Mouse (Mus musculus): ENCODE results near the gene Olfr9.
"Not testable (repeated sequence)": the region's sequence is repeated elsewhere in the genome, so short reads cannot be mapped to it uniquely, and the experiment has no call there.

Olfr9 gene

GRCm38 (mm10) chr10:128989131-128989530 is at the start of gene Olfr9:
TSS of gene Olfr9 (plus strand) at chr10:128989431.
- DNase-seq (ENCODE audit: low spot score in 2 of 2): not testable (repeated sequence)

- DNase-seq (ENCODE audit: low spot score in 2 of 2): no peak
Observed at GRCm38 (mm10) chr10:128940475-128941061, 48.7 kb upstream of the Olfr9 start.

DNA sequence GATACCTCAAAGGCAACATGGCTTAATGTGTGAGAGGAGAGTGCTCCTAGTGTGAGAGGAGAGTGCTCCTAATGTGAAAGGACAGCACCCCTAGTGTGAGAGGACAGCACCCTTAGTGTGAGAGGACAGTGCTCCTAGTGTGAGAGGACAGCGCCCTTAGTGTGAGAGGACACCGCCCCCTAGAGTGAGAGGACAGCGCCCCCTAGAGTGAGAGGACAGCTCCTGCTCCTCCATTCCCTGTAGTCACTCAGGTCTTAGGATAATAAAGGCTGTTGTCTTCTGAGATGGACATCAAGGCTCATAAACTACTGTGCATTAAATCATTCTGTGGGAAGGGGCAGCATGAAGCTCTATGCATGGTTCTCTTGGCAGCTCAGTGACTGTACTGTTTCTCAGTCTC is 43.6 kb upstream of the Olfr9 start:
- no peak for DNase-seq (ENCODE audit: low spot score in 2 of 2)

GRCm38 (mm10) chr10:128947496-128947895 is 41.7 kb upstream of the Olfr9 start:
- DNase-seq (ENCODE audit: low spot score in 2 of 2): no peak

DNA sequence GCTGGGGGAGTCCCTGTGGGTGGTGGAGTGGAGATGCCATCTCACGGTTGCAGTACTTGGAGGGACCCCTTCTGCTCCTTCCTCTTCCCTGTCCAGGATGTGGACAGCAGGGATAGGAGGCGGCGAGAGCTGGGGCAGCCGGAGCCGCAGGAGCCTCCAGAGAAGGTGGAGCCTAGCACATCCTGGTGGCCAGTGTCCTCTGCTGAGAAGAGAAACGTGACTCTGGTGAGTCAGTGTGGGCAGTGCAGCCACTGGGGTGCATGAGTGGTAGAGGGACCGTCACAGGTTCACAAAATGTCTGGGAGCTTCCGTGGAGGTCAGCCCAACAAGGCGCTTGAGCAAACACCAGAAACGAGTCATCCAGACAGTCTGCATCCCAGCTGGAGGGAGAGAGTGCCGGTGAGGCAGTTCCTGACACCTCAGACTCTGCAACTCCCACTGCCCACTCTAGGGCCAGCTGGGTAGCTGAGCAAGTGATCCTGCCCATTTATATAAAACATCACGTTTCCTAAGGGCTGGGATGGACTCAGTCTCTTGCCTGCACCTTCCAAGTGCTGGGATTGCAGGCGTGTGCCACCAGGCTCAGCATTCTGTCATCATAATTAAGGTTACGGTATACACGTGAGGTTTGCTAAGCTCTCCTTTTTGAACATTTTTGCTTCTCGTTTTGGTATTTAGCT is 38.9 kb upstream of the Olfr9 start:
- no peak for DNase-seq (ENCODE audit: low spot score in 2 of 2)

GRCm38 (mm10) chr10:128958340-128958739 is 30.9 kb upstream of the Olfr9 start:
- DNase-seq (ENCODE audit: low spot score in 2 of 2): no peak

- no peak for DNase-seq (ENCODE audit: low spot score in 2 of 2)
Observed at GRCm38 (mm10) chr10:128960142-128960541, 29.1 kb upstream of the Olfr9 start.

DNA sequence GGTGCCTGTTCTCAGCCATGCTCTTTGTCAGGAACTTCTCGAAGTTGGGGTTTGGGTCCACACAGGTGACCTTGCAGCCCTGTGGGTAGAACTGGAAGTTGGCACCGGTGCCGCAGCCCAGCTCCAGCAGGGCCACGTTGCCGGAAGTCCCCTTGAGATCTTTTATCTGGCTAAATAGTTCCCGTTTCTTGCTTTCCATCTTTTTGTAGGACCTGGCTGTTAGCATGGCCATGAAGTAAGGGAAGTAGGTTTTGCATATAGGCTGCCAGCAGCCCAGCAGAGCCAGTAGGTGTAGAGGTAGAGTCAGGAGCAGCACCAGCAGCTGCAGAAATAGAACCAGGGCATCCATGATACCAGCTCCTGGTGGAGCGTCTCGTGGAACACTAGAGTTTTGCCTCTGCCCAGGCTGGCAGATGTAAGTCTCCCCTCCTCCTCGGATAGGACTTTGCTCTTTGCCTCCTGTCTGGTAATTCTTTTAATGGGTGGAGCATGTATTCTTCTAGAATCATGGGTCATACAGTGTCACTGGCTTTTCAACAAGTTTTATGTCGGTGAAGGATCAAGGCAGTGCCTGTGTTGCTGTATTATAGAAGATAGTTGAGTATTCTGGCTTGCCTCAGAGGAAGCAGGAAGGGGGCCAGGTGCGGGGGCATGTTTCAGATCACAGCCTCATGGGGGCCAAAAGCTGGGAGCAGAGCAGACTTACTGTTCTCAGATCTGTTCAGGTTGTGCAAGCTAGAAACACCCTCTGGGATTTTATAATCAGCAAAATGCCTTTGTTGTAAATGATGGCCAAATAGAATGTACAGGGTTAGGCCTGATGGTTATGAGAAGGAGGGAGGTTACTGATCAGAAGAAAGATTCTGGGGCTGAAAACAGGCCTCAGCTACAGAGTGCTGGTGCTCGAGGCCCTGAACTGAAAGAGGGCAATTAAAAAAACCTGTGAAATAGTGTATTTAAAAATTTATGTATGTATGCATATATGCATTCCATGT is 28.3 kb upstream of the Olfr9 start, which contains the start of gene Mettl7b:
Gene Mettl7b (minus strand): TSS at position 399 of the 995 bp plus-strand sequence.
- no peak for DNase-seq (ENCODE audit: low spot score in 2 of 2)

DNA sequence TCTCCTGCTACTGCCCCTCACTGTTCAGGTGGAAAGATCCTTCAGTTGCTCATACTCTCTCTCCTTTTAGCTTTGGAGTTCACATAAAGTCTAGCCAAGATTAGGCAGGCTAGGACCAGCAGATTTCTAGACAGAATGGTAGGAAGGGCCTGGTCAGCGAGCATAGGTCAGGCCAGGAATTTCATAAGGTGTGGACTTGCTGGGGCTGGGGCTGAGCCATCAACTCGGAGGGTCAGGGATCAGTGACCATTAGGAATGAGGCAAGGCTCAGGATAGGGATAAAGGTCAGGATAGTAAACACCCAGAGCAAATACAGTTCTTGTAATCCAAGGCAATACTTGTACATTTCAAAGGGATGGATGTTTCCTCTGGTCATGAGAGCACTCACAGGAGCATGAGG is 24.3 kb upstream of the Olfr9 start:
- DNase-seq (ENCODE audit: low spot score in 2 of 2): no peak

DNA sequence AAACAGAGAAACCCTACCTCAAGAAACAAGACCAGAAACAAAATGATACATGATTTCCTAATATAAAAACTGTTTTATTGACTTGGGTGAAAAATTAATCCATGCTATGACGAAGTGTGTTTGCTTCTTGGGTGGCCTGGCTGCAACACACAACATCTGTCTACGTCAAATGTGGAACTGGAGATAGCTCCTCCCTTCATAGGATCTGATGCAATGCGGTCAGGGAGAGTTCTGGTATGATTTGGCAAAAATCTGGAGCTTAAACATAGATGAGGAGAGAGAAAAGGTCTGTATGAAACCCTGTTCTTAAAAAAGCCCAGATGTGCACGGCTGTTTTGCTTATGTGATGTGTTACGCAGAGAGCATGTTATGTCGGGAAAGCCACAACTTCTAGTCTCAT is 23.4 kb upstream of the Olfr9 start:
- no peak for DNase-seq (ENCODE audit: low spot score in 2 of 2)

DNA sequence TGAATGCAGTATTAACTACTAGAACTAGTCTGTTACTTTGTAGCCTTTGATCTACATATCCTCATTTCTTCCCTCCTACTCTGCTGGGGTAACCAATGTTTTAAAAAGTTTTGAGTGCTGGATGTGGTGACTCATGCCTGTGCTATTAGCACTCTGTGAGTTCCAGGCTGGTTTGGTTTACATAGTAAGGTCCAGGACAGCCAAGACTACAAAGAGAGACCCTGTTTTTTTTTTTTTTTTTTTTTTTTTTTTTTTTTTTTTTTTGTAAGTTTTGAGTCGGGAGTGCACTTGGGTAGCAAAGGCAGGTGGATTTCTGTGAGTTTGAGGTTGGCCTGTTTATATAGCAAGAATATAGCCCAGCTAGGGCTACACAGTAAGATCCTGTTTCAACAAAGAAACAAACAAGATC is 20.9 kb upstream of the Olfr9 start:
- no peak for DNase-seq (ENCODE audit: low spot score in 2 of 2)

GRCm38 (mm10) chr10:128970740-128971250 is 18.4 kb upstream of the Olfr9 start:
- no peak for DNase-seq (ENCODE audit: low spot score in 2 of 2)

- DNase-seq (ENCODE audit: low spot score in 2 of 2): no peak
Observed at GRCm38 (mm10) chr10:128972841-128973240, 16.4 kb upstream of the Olfr9 start.

GRCm38 (mm10) chr10:128976395-128976794 is 12.8 kb upstream of the Olfr9 start:
- no peak for DNase-seq (ENCODE audit: low spot score in 2 of 2)

DNA sequence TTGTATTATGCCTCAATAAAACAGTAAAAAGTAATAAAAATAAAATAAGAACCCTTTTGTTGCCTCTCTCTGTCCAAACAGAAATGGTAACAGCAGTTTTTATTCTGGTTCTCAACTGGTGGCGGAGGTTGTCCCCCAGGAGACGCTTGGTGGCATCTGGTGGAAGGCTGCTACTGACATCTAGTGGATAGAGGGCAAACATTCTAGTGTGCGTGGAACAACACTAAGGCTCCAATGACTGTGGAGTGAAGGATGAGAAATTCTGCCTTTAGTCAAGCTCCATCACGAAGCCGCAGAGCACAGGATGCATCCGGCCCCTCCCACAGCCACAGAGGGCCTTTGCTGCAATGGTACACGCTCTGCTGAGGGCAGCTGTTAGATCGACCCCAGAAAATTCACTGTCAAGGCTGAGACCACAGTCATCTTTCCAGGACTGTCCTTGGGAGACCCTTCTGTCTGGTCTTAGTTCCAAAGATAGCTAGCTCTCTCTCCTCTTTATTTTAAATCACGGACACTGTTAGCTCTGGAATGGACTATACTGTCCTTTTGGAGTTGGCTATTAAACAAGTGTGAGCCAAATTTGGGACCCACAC is 11.6 kb upstream of the Olfr9 start:
- DNase-seq (ENCODE audit: low spot score in 2 of 2): peak; percentile 65 to 67

- no peak for DNase-seq (ENCODE audit: low spot score in 2 of 2)
Observed at GRCm38 (mm10) chr10:128980644-128981365, 8.4 kb upstream of the Olfr9 start.

DNA sequence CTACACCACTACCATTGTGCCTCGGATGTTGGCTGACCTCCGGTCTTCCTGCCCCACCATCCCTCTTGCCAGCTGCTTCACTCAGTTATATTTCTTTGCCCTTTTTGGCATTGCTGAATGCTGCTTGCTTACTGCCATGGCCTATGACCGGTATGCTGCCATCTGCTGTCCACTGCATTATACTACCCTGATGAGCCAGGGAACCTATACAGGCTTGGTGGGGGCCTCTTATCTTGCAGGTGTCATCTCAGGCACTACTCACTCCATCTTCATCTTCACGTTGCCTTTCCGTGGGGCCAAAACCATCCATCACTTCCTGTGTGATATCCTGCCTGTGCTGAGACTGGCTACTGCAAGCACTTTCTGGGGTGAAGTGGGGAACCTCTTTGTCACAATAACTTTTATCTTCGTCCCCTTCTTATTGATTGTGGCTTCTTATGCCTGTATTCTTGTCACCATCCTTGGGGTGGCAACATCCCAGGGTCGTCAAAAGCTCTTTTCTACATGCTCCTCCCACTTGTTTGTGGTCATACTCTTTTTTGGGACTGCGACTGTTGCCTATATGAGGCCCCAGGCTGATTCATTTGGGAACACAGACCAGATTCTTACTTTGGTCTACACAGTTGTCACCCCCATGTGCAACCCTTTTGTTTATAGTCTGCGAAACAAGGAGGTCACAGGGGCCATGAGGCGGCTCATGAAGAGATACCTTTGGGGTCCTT is 1.1 kb downstream of the Olfr9 start:
- DNase-seq (ENCODE audit: low spot score in 2 of 2): not testable (repeated sequence)

GRCm38 (mm10) chr10:128990994-128991393 is 1.8 kb downstream of the Olfr9 start:
- no peak for DNase-seq (ENCODE audit: low spot score in 2 of 2)

- DNase-seq (ENCODE audit: low spot score in 2 of 2): no peak
Observed at GRCm38 (mm10) chr10:128995796-128996195, 6.6 kb downstream of the Olfr9 start.

DNA sequence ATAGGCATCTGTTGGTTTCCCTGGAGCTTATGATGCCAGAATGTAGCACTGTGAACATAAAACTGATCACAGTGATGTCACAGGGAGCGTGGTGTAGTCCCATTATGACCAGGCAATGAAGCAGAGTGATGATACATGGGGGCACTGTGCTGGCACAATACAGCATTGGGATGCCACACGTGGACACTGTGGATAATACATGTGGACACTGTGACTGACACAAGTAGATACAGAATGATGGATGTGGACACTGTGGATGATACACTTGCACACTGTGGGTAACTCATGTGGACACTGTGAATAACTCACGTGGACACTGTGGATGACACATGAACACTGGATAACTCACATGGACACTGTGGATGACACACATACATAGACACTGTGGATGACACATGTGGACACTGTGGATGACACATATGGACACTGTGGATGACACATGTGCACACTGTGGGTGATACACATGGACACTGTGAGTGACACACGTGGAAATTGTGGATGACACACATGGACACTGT is 7.4 kb downstream of the Olfr9 start:
- DNase-seq (ENCODE audit: low spot score in 2 of 2): no peak

Measured in right cerebral cortex, adult 2 months (tissue).